Mouse (Mus musculus) frontal cortex, postnatal 25 days (tissue): ENCODE measurements around the gene Olfr1086.
"Not testable (repeated sequence)": the region's sequence is repeated elsewhere in the genome, so short reads cannot be mapped to it uniquely, and the experiment has no call there.

ENCODE experiments used
- DNase-seq, 2 experiments: peaks; one replicate each; pipeline ENCODE4 v3.0.0; 2022; ENCODE audit warnings: low spot score in 2 of 2

Gene Olfr1086

GRCm38 (mm10) chr2:86679992-86680391 is at the start of gene Olfr1086:
Olfr1086 (minus strand) TSS chr2:86680092.
- DNase-seq = no peak

- no peak for DNase-seq
Measured at GRCm38 (mm10) chr2:86698295-86698694, 18.4 kb upstream of the Olfr1086 start, which contains the start of gene Olfr1087. Olfr1087 (minus strand) TSS chr2:86698395.

- no peak for DNase-seq
Measured at GRCm38 (mm10) chr2:86661919-86662318, 18.0 kb downstream of the Olfr1086 start, which contains the start of gene Olfr1085. Olfr1085 (minus strand) TSS chr2:86662019.

DNA sequence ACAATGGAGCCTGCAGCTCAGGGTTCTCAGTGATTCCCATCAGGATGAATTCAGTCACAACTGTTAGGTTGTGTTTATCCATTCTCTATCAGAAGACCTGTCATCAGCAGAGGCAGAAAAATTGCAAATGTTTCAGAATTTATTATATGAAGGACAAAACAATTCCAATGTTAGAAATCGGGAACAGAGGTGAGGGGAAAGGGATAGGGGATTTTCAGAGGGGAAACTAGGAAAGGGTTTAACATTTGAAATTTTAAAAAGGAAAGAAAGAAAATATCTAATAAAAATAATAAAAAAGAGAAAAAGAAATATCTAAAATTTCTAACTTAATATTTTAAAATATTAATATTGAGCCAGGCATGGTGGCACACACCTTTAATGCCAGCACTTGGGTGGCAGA is 40.3 kb downstream of the Olfr1086 start, which contains the start of gene Olfr1084:
Gene Olfr1084, minus strand, starts transcription at position 101 of the 400 bp plus-strand sequence.
- not testable (repeated sequence) for DNase-seq
